Mouse (Mus musculus): ENCODE measurements at regions not wholly inside any gene's neighbourhood (a gene's known extent, or its start where the extent isn't known, plus 50 kb on each side); places are given as distances from the start of the nearest gene placed in this dataset.

DNA sequence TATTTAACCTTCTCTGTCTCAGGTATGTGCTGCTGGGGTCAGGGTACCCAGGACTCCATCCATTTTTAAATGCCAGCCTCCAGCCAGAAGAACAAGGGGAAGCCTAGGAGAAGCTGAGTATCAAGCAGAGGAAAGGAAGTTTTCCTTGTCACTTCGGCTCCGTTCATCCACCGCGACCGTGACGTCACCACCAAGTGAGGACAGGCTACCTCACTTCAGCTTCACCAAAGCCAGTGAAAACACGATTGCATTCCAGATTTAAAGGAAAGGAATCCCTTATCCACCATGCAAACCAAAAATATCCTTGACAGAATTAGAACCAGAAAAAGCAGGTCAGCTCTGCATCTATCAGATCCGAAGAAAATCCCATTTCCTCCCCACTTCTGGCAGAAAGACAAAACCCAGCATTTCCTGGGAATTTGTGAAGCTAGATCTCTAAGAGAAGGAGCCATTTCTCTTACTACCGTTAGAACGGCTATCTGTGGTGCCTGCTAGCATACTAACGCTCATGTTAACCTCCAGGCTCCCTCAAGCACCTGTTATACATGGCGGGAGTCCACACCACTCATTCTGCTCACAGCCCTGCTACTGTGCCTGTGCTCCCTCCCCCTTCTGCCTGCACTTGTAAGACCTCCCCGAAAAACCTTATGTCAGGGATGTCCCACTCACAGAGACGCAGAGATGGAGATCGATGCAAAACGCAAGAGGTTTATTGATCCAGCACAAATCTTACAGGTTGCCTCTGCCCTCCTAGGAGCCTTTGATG is 133.4 kb downstream of the Qrsl1 start:
- TF ChIP-seq CTCF (conservative IDR thresholded peaks at IDR 0.05 in 1 of 2, IDR thresholded peaks at IDR 0.05 in 1 of 2; ENCODE audit: low read depth in 2 of 2, low read length in 2 of 2) (no peak), USF1 (IDR thresholded peaks at IDR 0.05; ENCODE audit: low read depth, low read length) (no peak), SMC3 (IDR thresholded peaks at IDR 0.05; ENCODE audit: low read depth, low read length) (no peak), CHD2 (IDR thresholded peaks at IDR 0.05; ENCODE audit: low read length) (no peak), BHLHE40 (IDR thresholded peaks at IDR 0.05; ENCODE audit: low read depth, low read length) (no peak), POLR2A (IDR thresholded peaks at IDR 0.05; ENCODE audit: low read depth, low read length) (no peak), SIN3A (IDR thresholded peaks at IDR 0.05; ENCODE audit: low read length) (no peak), PAX5 (IDR thresholded peaks at IDR 0.05; ENCODE audit: low read length) (no peak), MAFK (IDR thresholded peaks at IDR 0.05; ENCODE audit: insufficient replicate concordance, low read length) (no peak)
